Mouse (Mus musculus) heart, postnatal 25 days (tissue): ENCODE results near the gene Steap3. TPM values are rescaled to one million over a fixed set of nuclear protein-coding genes. Genes with fewer than 3 reads are reported as not detected.

Experiments used
- DNase-seq: peaks from one replicate; pipeline ENCODE4 v3.0.0; 2022; ENCODE audit warnings: low spot score
- intact Hi-C: fragments of 180-260 bp; cut with DNase I; formaldehyde crosslinking; loops from one replicate; pipeline ENCODE4 v1.15.1; 2025
- total RNA-seq, 2 experiments: library from RNA; stranded (reverse); gene quantifications; 2 replicates each; pipeline ENCODE4 v1.2.3; 2021

Gene Steap3
- total RNA-seq, 2 experiments from 2014 or later = 26.8 to 35.9 TPM

GRCm38 (mm10) chr1:120252519-120253160 is 19.9 kb downstream of the Steap3 start:
- no peak for DNase-seq
- intact Hi-C loops = no loop called here

- no peak for DNase-seq
Measured at GRCm38 (mm10) chr1:120251193-120251592, 21.3 kb downstream of the Steap3 start.

GRCm38 (mm10) chr1:120250586-120250985 is 21.9 kb downstream of the Steap3 start:
- DNase-seq = no peak
- intact Hi-C loops = no loop called here

More at GRCm38 (mm10) chr1:120251193-120251592, 21.3 kb downstream of the Steap3 start:
- intact Hi-C loops = no loop called here

GRCm38 (mm10) chr1:120249842-120250241 is 22.7 kb downstream of the Steap3 start:
- no peak for DNase-seq
- intact Hi-C loops = loop anchor here (2.0 kb wide), 1 partner anchor 15 kb away; no protein-coding TSS in a partner anchor

- intact Hi-C loops = loop anchor here (2.0 kb wide), 1 partner anchor 17 kb away; no protein-coding TSS in a partner anchor
- DNase-seq = peak; percentile 86
Measured at GRCm38 (mm10) chr1:120248156-120248555, 24.3 kb downstream of the Steap3 start.

GRCm38 (mm10) chr1:120247351-120247750 is 25.2 kb downstream of the Steap3 start:
- no peak for DNase-seq
- intact Hi-C loops = no loop called here

- intact Hi-C loops = no loop called here
- no peak for DNase-seq
Measured at GRCm38 (mm10) chr1:120246946-120247345, 25.6 kb downstream of the Steap3 start.

- intact Hi-C loops = no loop called here
- DNase-seq = peak; percentile 40
Measured at GRCm38 (mm10) chr1:120245661-120246131, 26.8 kb downstream of the Steap3 start.

GRCm38 (mm10) chr1:120244646-120245045 is 27.9 kb downstream of the Steap3 start:
- DNase-seq = no peak
- intact Hi-C loops = no loop called here

- intact Hi-C loops = no loop called here
- no peak for DNase-seq
Measured at GRCm38 (mm10) chr1:120243987-120244386, 28.5 kb downstream of the Steap3 start.

GRCm38 (mm10) chr1:120237068-120237467 is 35.4 kb downstream of the Steap3 start:
- intact Hi-C loops = no loop called here
- no peak for DNase-seq

GRCm38 (mm10) chr1:120236424-120236823 is 36.1 kb downstream of the Steap3 start:
- intact Hi-C loops = no loop called here

GRCm38 (mm10) chr1:120235631-120236215 is 36.8 kb downstream of the Steap3 start:
- DNase-seq = no peak
- intact Hi-C loops = no loop called here

More at GRCm38 (mm10) chr1:120236424-120236823, 36.1 kb downstream of the Steap3 start:
- DNase-seq = no peak

GRCm38 (mm10) chr1:120232170-120232569 is 40.3 kb downstream of the Steap3 start:
- intact Hi-C loops = no loop called here
- no peak for DNase-seq

- intact Hi-C loops = no loop called here
- no peak for DNase-seq
Measured at GRCm38 (mm10) chr1:120231334-120231733, 41.2 kb downstream of the Steap3 start.

GRCm38 (mm10) chr1:120229723-120230471 is 42.6 kb downstream of the Steap3 start:
- intact Hi-C loops = no loop called here
- DNase-seq = no peak

GRCm38 (mm10) chr1:120223613-120224012 is 48.9 kb downstream of the Steap3 start:
- no peak for DNase-seq
- intact Hi-C loops = no loop called here

GRCm38 (mm10) chr1:120221285-120221684 is 51.2 kb downstream of the Steap3 start:
- intact Hi-C loops = no loop called here
- no peak for DNase-seq

- DNase-seq = no peak
- intact Hi-C loops = no loop called here
Measured at GRCm38 (mm10) chr1:120220841-120221240, 51.7 kb downstream of the Steap3 start.

GRCm38 (mm10) chr1:120208502-120209230 is 63.8 kb downstream of the Steap3 start:
- intact Hi-C loops = no loop called here
- DNase-seq = no peak
